Mouse (Mus musculus) midbrain, embryonic 15.5 days (tissue): ENCODE measurements around the gene Ttc6. TPM values are rescaled to one million over a fixed set of nuclear protein-coding genes. Genes with fewer than 3 reads are reported as not detected.

Experiments used
- ATAC-seq: fragments of 200-750 bp; cut with Nextera tagmentation; replicated peaks from 2 replicates; pipeline ENCODE4 v1.8.0; 2017; ENCODE audit warnings: moderate TSS enrichment
- H3K27ac ChIP-seq: fragments of 300-500 bp; sonication (generic); 2 replicates; pipeline ENCODE4 v1.5.1; 2015; ENCODE audit warnings: mild to moderate bottlenecking, inconsistent platforms
- H3K27me3 ChIP-seq: fragments of 300-500 bp; sonication (generic); replicated peaks from 2 replicates; pipeline ENCODE4 v1.6.1; 2015; ENCODE audit warnings: inconsistent platforms
- H3K36me3 ChIP-seq: fragments of 300-500 bp; sonication (generic); replicated peaks from 2 replicates; pipeline ENCODE4 v1.6.1; 2015; ENCODE audit warnings: inconsistent platforms
- H3K4me1 ChIP-seq: fragments of 300-500 bp; sonication (generic); 2 replicates; pipeline ENCODE4 v1.6.1; 2015; ENCODE audit warnings: inconsistent platforms
- H3K4me2 ChIP-seq: fragments of 300-500 bp; sonication (generic); 2 replicates; pipeline ENCODE4 v1.6.1; 2015; ENCODE audit warnings: inconsistent platforms, mild to moderate bottlenecking, moderate library complexity
- H3K4me3 ChIP-seq: fragments of 300-500 bp; sonication (generic); 2 replicates; pipeline ENCODE4 v1.5.1; 2015; ENCODE audit warnings: mild to moderate bottlenecking, inconsistent platforms
- H3K9ac ChIP-seq: fragments of 300-500 bp; sonication (generic); 2 replicates; pipeline ENCODE4 v1.6.1; 2015; ENCODE audit warnings: mild to moderate bottlenecking, inconsistent platforms
- H3K9me3 ChIP-seq: fragments of 300-500 bp; sonication (generic); 2 replicates; pipeline ENCODE4 v1.6.1; 2016; ENCODE audit warnings: inconsistent platforms
- WGBS: fragments of 180-500 bp; shearing (Covaris S2); methylation state at CpG from one replicate; pipeline ENCODE4 v1.1.7; 2015; ENCODE audit warnings: mixed read lengths; 5-methylcytosine and 5-hydroxymethylcytosine counted together
- polyA plus RNA-seq: library from polyadenylated mRNA; unstranded; fragments of >200 nt; fragmentation: Nextera tagmentation; extraction: Ambion mirVana; gene quantifications from 2 replicates; pipeline ENCODE4 v1.2.1, GENCODE M21; 2015

Gene Ttc6
- polyA plus RNA-seq, 1 experiment from 2014 or later, result 1.6 TPM

DNA sequence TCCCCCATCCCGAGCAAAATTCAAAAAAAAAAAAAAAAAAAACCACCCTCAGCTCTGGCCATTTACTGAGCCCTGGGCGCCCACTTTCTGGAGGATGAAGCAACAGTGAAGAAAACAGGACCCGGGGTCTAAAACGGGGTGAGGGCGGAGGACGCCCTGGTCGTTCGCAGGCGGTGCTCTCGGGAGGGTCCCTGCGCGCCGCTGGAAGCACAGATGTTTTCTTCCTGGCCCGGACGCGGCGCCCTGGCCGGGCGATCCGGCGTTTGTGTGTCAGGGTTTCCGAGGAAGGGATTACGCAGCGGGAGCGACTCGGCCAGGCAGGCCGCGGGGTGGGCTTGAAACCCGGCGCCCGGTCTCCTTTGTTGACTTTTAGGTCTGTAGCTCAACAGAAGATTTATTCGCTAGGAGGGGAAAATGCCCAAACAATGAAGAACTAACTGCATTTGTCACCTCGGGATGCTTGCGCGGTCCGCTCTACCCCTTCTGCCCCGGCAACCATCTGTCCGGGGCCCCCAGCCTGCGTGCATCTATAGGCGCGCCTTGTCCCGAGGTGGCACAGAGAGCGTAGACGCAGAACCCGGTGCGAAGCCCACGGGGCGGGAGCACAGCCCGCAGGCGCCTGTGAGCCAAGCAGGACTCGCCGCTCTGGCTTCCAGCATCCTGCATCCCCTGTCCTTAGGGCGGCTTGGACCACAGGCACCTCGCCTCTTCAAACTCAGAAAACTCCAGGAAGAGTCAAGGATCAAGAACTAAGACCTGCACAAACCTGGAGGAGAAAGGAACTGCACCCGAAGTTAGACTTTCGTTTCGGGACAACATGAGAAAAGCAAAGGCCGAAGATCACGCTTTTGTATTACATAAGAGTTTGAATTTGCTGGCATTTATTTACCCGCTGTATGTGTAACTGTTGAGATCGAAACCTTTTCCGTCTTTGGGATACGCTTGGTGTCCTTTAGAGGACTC, 25.0 kb upstream of the Ttc6 start:
- peak overlapping the region; percentile 41 for H3K4me2 ChIP-seq
- WGBS, result under 1% methylated on average over 63 of the region's 63 CpGs
- H3K9ac ChIP-seq, result no peak overlapping the region
- no peak for ATAC-seq
- no peak overlapping the region for H3K27ac ChIP-seq
- H3K27me3 ChIP-seq, result peaks cover 81% of the 10 kb centered on the region
- H3K9me3 ChIP-seq, result no peaks in the 10 kb centered on the region
- peaks cover 18% of the 10 kb centered on the region for H3K4me1 ChIP-seq
- no peaks in the 10 kb centered on the region for H3K36me3 ChIP-seq
- peak overlapping the region; percentile 19 for H3K4me3 ChIP-seq

DNA sequence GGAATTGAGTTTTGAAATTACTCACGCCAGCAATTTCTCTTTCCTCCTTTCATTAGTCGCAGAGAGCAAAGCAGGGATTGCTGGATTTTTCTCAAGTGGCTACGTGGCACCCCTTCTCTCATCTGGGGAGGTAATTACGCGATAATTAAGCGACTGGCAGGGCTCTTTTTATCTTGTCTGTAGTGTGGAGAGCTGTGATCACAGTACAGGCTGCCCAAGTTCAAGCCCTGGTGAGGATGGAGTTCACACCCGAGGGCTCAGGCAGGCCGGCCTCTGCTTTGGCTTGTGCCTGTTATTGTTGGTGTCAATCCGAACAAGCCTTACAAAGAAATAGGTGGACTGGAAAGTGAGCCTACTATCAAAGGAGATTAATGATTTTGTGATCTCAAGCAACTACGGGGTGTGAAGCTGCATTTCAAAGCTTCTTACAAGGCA, 24.3 kb upstream of the Ttc6 start:
- Histone ChIP-seq H3K4me3 (0 out of 2 replicates have a peak overlapping the region, but pooled peaks have one; percentile 19), H3K9me3 (no peaks in the 10 kb centered on the region), H3K4me2 (0 out of 2 replicates have a peak overlapping the region, but pooled peaks have one; percentile 41), H3K9ac (no peak overlapping the region), H3K4me1 (peaks cover 18% of the 10 kb centered on the region), H3K27me3 (peaks cover 77% of the 10 kb centered on the region), H3K36me3 (no peaks in the 10 kb centered on the region), H3K27ac (no peak overlapping the region)
- WGBS, result 3% methylated on average over 10 of the region's 10 CpGs
- no peak for ATAC-seq

DNA sequence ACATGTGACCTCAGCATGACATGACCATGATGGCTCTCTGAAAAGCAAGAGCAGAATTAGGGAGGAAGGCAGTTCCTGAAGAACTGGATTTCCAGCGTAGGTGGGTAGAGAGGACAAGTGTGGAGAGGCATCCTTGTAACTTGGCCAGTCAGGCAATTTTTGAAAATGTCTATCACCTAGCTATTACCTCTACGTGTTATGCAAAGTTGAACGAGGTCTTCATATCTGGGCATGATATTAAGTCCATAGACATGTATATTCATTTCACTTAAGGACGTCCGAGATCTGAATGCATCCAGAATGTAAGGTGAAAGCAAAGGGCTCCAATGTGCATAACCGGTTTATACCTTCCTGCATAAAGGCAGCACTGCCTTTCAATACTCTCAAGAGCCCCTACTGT, 22.8 kb upstream of the Ttc6 start:
- no peaks in the 10 kb centered on the region for H3K36me3 ChIP-seq
- H3K9me3 ChIP-seq, result no peaks in the 10 kb centered on the region
- H3K9ac ChIP-seq, result no peak overlapping the region
- no peak for ATAC-seq
- 0 out of 2 replicates have a peak overlapping the region, but pooled peaks have one; percentile 5 for H3K4me3 ChIP-seq
- no peak overlapping the region for H3K4me2 ChIP-seq
- H3K27me3 ChIP-seq, result peaks cover 74% of the 10 kb centered on the region
- H3K4me1 ChIP-seq, result peaks cover 21% of the 10 kb centered on the region
- no peak overlapping the region for H3K27ac ChIP-seq
- WGBS, result 14% methylated on average over 6 of the region's 6 CpGs

DNA sequence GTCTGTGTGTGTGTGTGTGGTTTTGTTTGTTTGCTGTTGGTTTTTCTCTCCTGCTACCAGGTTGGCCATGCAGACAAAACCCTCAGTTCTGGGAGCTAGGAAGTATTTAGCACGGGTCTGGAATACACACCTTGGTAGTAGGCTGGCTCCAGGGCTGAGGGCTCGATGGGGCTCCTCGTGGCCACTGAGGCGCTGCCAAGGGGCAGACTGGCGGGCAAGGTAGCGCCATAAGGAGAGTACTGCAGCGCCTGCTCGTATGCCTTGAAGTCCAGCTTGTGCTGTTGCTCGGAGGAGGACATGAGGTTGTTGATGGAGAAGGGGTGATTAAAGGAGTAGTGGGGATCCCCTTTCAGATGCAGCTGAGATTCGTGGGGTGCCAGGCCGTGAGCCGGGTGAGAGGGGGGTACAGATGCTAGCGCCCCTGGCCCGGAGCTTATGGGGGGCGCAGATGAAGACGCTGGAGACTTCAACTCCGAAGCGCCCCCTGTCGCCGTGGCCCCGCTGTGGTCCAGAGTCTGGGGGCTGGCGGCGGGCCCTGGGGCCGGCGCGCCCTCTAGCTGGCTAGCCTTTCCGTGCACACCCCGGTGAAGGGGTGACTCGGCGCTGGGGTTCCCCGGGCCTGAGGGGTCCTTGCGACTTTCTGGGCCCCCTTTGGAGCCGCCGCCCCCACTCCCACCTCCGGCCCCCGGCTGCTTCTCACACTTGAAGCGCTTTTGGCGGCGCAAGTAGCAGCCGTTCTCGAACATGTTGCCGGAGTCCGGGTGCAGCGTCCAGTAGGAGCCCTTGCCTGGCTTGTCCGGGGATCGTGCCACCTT, 21.8 kb upstream of the Ttc6 start:
- Histone ChIP-seq H3K4me3 (peak overlapping the region; percentile 11), H3K4me2 (peak overlapping the region; percentile 26; the same call in 1 of the 2 replicates), H3K27me3 (peaks cover 74% of the 10 kb centered on the region), H3K9ac (no peak overlapping the region), H3K27ac (0 out of 2 replicates have a peak overlapping the region, but pooled peaks have one; percentile 6), H3K4me1 (peaks cover 25% of the 10 kb centered on the region), H3K9me3 (no peaks in the 10 kb centered on the region), H3K36me3 (no peaks in the 10 kb centered on the region)
- 2% methylated on average over 46 of the region's 46 CpGs for WGBS
- no peak for ATAC-seq

DNA sequence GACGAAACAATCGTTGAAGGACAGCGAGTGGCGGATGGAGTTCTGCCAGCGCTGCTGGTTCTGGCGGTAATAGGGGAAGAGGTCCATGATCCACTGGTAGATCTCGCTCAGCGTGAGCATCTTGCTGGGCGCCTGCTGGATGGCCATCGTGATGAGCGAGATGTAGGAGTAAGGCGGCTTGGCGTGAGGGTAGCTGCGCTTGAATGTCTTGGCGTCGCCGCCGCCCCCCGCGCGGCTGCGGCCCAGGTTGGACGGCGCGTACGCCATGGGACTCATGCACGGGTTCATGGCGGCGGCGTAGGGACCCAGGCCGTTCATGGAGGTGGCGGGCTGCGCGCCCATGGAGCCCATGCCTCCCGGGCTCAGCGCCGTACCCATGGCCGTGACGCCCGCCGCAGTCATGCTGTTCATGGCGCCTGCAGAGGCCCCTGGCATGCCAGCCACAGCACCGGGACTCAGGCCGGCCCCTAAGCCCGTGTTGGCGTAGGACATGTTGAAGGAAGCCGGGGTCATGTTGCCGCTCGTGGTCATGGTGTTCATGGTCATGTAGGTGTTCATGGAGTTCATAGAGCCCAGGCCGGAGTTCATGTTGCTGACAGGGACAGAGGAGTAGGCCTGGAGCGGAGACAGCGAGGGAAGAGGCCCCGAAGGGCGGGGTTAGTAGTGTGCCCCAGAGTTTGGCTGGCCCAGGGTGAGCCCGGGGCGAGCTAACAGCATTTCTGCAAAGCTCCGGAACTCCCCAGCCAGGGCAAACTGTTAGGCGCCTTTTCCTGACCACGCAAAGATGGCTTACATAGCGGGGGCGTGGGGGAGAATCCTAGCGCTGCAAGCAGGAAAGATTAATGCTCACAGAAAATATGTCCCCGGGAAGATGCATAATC, 20.9 kb upstream of the Ttc6 start:
- Histone ChIP-seq H3K4me1 (peaks cover 25% of the 10 kb centered on the region), H3K9ac (no peak overlapping the region), H3K27me3 (peaks cover 78% of the 10 kb centered on the region), H3K9me3 (no peaks in the 10 kb centered on the region), H3K4me3 (peak overlapping the region; percentile 11), H3K27ac (0 out of 2 replicates have a peak overlapping the region, but pooled peaks have one; percentile 6), H3K36me3 (no peaks in the 10 kb centered on the region), H3K4me2 (peak overlapping the region; percentile 26)
- 1% methylated on average over 63 of the region's 63 CpGs for WGBS
- ATAC-seq, result no peak

DNA sequence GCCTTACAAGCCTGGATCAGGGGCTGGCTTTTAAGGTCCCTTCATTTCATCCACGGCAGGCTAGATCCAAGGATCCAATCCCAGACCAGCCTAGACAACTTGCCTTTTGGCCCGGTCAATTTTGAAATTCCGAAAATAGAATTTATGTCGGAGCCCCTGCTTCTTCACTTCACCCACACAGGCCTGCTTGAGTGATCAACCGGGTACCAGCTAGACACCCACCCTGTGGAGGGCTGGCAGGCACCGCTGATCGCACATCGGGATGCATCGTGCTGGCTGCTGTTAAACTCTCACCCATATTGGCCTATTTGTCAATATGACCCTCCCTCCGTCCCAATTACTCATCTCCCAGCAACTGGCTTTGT, 20.3 kb upstream of the Ttc6 start:
- no peak for ATAC-seq
- Histone ChIP-seq H3K9ac (no peak overlapping the region), H3K9me3 (no peaks in the 10 kb centered on the region), H3K4me1 (peaks cover 23% of the 10 kb centered on the region), H3K27ac (no peak overlapping the region), H3K4me2 (no peak overlapping the region; the same call in 1 of the 2 replicates), H3K4me3 (peak overlapping the region; percentile 11; the same call in 1 of the 2 replicates), H3K27me3 (peaks cover 82% of the 10 kb centered on the region), H3K36me3 (no peaks in the 10 kb centered on the region)
- 3% methylated on average over 10 of the region's 10 CpGs for WGBS

DNA sequence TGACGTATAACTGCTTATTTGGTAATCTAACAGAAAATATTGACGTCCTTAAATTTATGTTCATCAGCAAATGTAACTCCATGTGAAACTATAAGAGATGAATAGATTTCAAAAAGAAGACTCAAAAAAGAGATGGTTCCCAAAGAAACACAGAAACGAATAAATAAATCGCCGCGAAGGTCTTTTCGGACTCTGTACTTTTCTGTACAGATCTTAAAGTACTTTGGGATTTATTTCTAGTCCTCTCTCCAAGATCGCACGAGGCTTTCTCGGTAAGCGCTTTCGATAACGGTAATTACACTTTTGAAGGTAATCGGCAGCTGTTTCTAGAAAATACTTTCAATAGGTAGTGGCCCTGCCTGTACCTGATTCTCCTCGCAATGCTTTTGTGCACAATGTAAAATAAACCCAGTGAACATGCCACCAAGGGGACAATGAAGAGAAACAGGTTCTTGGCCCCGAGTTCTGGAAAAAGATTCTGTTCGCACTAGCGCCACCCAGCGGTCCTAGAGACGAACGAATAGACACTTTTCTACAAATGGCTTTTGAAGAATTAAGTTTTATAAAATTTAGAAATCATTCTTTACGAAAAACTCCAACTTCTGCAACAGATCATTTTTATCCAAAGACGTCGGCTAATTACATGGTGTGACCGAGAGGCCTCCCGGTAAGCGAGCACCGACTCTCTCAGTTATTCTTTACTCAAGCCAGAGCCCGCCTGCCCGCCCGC, 19.1 kb upstream of the Ttc6 start:
- peak overlapping the region; percentile 43 for H3K4me3 ChIP-seq
- ATAC-seq, result 0 out of 2 replicates have a peak, but pooled peaks have one; percentile 14
- H3K9ac ChIP-seq, result no peak overlapping the region

DNA sequence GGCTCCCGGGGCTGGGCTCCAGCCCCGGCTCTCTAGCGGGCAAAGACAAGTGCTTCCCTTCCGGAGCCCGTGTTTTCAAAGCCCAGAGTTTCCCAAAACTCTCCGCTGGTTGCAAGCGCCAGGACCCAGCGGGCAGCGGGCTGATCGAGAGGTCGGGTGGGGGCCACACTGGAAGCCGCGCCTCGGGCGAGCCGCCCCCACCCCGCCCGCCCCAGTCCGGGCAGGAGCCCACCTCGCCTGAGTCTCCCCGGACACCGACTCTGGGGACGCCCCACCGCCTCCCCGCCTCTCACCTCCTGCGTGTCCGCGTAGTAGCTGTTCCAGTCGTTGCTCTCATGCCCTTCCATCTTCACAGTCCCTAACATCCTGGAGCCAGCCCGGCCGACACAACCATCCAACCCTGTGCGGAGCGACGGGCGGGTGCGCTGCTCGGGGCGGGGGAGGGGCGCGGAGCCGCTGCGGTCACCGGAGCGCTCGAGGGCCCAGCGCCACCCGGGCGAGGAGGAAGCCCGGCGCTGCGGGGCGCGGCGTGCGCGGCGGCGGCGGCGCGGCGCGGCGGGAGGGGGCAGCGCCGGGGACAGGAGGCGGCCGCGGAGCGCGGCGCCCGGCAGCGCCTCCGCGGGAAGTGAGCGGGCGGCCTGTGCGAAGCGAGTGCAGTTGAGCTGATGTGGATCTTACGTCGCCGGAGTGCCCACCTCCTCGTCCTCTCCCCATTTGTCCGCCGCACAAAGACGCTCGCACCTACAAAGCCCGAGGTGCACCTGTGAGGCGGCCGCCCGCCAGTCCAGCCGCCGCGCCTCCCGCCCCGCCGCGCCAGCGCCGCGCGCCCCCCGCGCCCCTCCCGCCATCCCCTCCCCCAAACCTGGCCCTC, 18.3 kb upstream of the Ttc6 start:
- Histone ChIP-seq H3K4me1 (peaks cover 22% of the 10 kb centered on the region), H3K9me3 (no peaks in the 10 kb centered on the region), H3K9ac (peak overlapping the region; percentile 31), H3K27ac (peak overlapping the region; percentile 59), H3K4me2 (peak overlapping the region; percentile 81), H3K36me3 (no peaks in the 10 kb centered on the region), H3K4me3 (peak overlapping the region; percentile 43), H3K27me3 (peaks cover 87% of the 10 kb centered on the region)
- ATAC-seq, result peak; percentile 60
- under 1% methylated on average over 104 of the region's 106 CpGs for WGBS

More for the DNA sequence above, 19.1 kb upstream of the Ttc6 start:
- under 1% methylated on average over 31 of the region's 31 CpGs for WGBS
- H3K4me2 ChIP-seq, result peak overlapping the region; percentile 81
- peaks cover 18% of the 10 kb centered on the region for H3K4me1 ChIP-seq
- H3K9me3 ChIP-seq, result no peaks in the 10 kb centered on the region
- peaks cover 82% of the 10 kb centered on the region for H3K27me3 ChIP-seq
- peak overlapping the region; percentile 59 for H3K27ac ChIP-seq
- no peaks in the 10 kb centered on the region for H3K36me3 ChIP-seq

DNA sequence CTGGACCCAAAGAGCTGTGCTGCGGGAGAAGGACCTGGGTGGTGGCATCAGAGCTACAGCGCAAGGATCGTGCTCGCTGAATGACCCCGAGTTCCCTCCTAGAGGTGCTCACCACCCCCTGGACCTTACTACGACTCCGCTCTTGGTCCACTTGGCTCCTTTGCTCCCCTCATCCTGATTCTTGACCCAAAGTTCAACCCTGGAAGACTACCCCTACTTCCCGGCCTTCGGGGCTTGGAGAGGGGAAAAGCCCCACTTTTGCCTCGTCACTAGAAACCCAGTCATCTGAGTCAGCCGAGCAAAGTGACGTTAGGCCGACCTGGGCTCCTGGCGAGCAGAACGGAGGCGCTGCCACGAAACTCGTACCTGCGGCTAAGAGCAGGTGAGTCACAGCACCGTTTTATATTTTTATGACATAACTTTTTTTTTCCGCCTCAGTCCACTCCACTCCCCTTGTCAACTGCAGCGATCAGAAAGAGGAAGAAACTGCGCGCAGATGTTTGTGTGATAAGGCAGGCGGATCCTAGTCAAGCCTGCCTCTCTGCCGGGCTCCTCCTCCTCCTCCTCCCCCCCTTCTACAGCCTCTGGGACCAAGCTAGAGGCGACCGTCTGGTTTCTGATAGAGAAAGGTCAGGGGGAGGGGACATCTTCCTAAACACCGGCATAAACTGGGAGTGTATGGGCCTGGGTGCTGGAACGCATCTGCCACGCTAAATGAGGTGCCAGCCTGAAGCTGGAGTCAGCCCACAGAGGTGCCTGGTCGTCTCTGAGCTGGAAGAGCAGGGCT, 17.3 kb upstream of the Ttc6 start, which contains the start of gene Foxa1:
Gene Foxa1 (minus strand): TSS at position 502 of the 787 bp plus-strand sequence.
- ATAC-seq, result peak; percentile 34; the same call in 1 of the 2 replicates
- under 1% methylated on average over 32 of the region's 32 CpGs for WGBS
- H3K4me1 ChIP-seq, result peaks cover 22% of the 10 kb centered on the region
- H3K36me3 ChIP-seq, result no peaks in the 10 kb centered on the region
- H3K27me3 ChIP-seq, result peaks cover 87% of the 10 kb centered on the region
- H3K4me3 ChIP-seq, result peak within 1 kb of the TSS; percentile 43
- no peaks in the 10 kb centered on the region for H3K9me3 ChIP-seq
- peak within 1 kb of the TSS; percentile 81 for H3K4me2 ChIP-seq
- peak within 1 kb of the TSS; percentile 59 for H3K27ac ChIP-seq
- H3K9ac ChIP-seq, result peak within 1 kb of the TSS; percentile 31
